Comparison of ENCODE assay signal across 16 mouse cellular contexts in the genomic region with DNA sequence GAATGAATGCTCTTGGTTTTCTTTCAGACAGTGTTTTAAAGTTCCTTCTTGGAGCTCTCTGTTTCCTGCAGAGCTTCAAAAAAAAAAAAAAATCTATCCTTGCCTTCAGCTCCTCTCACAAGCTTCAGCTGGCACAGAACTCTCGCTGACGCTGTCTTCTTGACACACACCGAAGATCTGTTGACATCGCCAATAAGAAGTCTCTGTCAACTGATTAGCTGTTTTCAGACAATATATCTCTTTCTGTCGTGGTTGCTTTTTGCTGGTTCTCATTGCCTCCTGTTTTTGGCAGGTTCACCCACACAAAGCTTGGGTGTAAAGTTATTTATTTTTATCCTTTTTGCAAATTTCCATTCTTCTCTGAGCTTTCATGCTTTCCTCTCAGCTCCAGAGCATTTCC.
"Had no signal": no experiment of that assay in that cellular context is flagged by ENCODE, and none has a peak within 500 bp of the region (broad histone marks: within the 10 kb centered on the region; RNA-seq: fewer than 3 reads in every experiment).

No protein-coding gene starts in this region.

- H3K27me3 ChIP-seq: kidney, embryonic 15.5 days; limb, embryonic 12.5 days; liver, embryonic 13.5 days; lung, embryonic 15.5 days; midbrain, embryonic 12.5 days; neural tube, embryonic 13.5 days had no signal

- H3K9ac ChIP-seq: kidney, embryonic 15.5 days; limb, embryonic 12.5 days; liver, embryonic 13.5 days; liver, postnatal 0 days; lung, embryonic 15.5 days; midbrain, embryonic 12.5 days; neural tube, embryonic 13.5 days had no signal

- H3K4me3 ChIP-seq: kidney, embryonic 15.5 days; limb, embryonic 12.5 days; liver, embryonic 13.5 days; lung, embryonic 15.5 days; midbrain, embryonic 12.5 days; neural tube, embryonic 13.5 days had no signal

- H3K9me3 ChIP-seq: kidney, embryonic 15.5 days; lung, embryonic 15.5 days had no signal

- H3K4me1 ChIP-seq: kidney, embryonic 15.5 days; limb, embryonic 12.5 days; liver, embryonic 13.5 days; lung, embryonic 15.5 days; midbrain, embryonic 12.5 days; neural tube, embryonic 13.5 days had no signal

- H3K27ac ChIP-seq: kidney, embryonic 15.5 days; limb, embryonic 12.5 days; liver, embryonic 13.5 days; lung, embryonic 15.5 days; macrophage; midbrain, embryonic 12.5 days; neural tube, embryonic 13.5 days had no signal

- DNase-seq: kidney, adult 2 months; kidney, postnatal 14 days; liver; liver, embryonic 13.5 days; liver, postnatal 0 days; lung, postnatal 14 days; thymus, adult 2 months; thymus, postnatal 25 days had no signal

- H3K4me2 ChIP-seq: kidney, embryonic 15.5 days; limb, embryonic 12.5 days; liver, embryonic 13.5 days; lung, embryonic 15.5 days; midbrain, embryonic 12.5 days; neural tube, embryonic 13.5 days had no signal

- ATAC-seq: intestine, embryonic 16.5 days; liver, postnatal 0 days; midbrain, embryonic 16.5 days had no signal

- H3K36me3 ChIP-seq: kidney, embryonic 15.5 days; limb, embryonic 12.5 days; liver, embryonic 13.5 days; lung, embryonic 15.5 days; midbrain, embryonic 12.5 days; neural tube, embryonic 13.5 days had no signal
